Mouse (Mus musculus) kidney, postnatal 25 days (tissue): ENCODE data around the gene Efcab14.

Experiments
- DNase-seq, 2 experiments: peaks; one replicate each; pipeline ENCODE4 v3.0.0; 2021; ENCODE audit warnings: mixed read lengths in 2 of 2

The Efcab14 gene

GRCm38 (mm10) chr4:115737551-115738041 lies at the start of gene Efcab14:
Gene Efcab14, plus strand, starts transcription at chr4:115737744.
- peak; percentile 98 to 99 for DNase-seq

- DNase-seq = no peak
Observed at GRCm38 (mm10) chr4:115701468-115701867, 36.1 kb upstream of the Efcab14 start.

- DNase-seq = no peak
Observed at GRCm38 (mm10) chr4:115703927-115704505, 33.5 kb upstream of the Efcab14 start.

GRCm38 (mm10) chr4:115708974-115709593 lies 28.5 kb upstream of the Efcab14 start:
- DNase-seq = peak; percentile 81 to 86

- peak; percentile 93 to 96 for DNase-seq
Observed at GRCm38 (mm10) chr4:115709792-115710418, 27.6 kb upstream of the Efcab14 start.

- peak; percentile 59 to 87 for DNase-seq
Observed at GRCm38 (mm10) chr4:115728721-115729120, 8.8 kb upstream of the Efcab14 start.

- DNase-seq = peak; percentile 60 to 77
Observed at GRCm38 (mm10) chr4:115731588-115732222, 5.8 kb upstream of the Efcab14 start.

- DNase-seq = no peak
Observed at GRCm38 (mm10) chr4:115732223-115732818, 5.2 kb upstream of the Efcab14 start.

GRCm38 (mm10) chr4:115733746-115734145 lies 3.8 kb upstream of the Efcab14 start:
- no peak for DNase-seq

- DNase-seq = no peak
Observed at GRCm38 (mm10) chr4:115734867-115735266, 2.7 kb upstream of the Efcab14 start.

- DNase-seq = peak in 1 of 2 experiments; percentile 46
Observed at GRCm38 (mm10) chr4:115738481-115738985, 989 bp downstream of the Efcab14 start.

- DNase-seq = no peak
Observed at GRCm38 (mm10) chr4:115742658-115743057, 5.1 kb downstream of the Efcab14 start.

GRCm38 (mm10) chr4:115743096-115743495 lies 5.6 kb downstream of the Efcab14 start:
- no peak for DNase-seq

GRCm38 (mm10) chr4:115748181-115748580 lies 10.6 kb downstream of the Efcab14 start:
- DNase-seq = no peak

- DNase-seq = no peak
Observed at GRCm38 (mm10) chr4:115749336-115749735, 11.8 kb downstream of the Efcab14 start.

GRCm38 (mm10) chr4:115754101-115754500 lies 16.6 kb downstream of the Efcab14 start:
- DNase-seq = no peak

GRCm38 (mm10) chr4:115754851-115755250 lies 17.3 kb downstream of the Efcab14 start:
- DNase-seq = no peak

GRCm38 (mm10) chr4:115761206-115761605 lies 23.7 kb downstream of the Efcab14 start:
- DNase-seq = peak; percentile 62 to 70

GRCm38 (mm10) chr4:115764581-115764980 lies 27.0 kb downstream of the Efcab14 start:
- DNase-seq = no peak

- DNase-seq = no peak
Observed at GRCm38 (mm10) chr4:115767647-115768467, 30.3 kb downstream of the Efcab14 start.

GRCm38 (mm10) chr4:115775056-115775455 lies 37.5 kb downstream of the Efcab14 start:
- DNase-seq = no peak

- DNase-seq = no peak
Observed at GRCm38 (mm10) chr4:115777627-115778026, 40.1 kb downstream of the Efcab14 start.
